Mouse (Mus musculus): ENCODE measurements at regions not wholly inside any gene's neighbourhood (a gene's known extent, or its start where the extent isn't known, plus 50 kb on each side); places are given as distances from the start of the nearest gene placed in this dataset.

- Histone ChIP-seq H3K4me1 (ENCODE audit: control insufficient read depth in 1 of 2, insufficient read depth in 2 of 2) (peaks cover 0 to 3% of the 10 kb centered on the region in 2 experiments; a peak in 1 of 4 replicates), H3K27me3 (replicated peaks) (no peaks in the 10 kb centered on the region), H3K9me3 (replicated peaks; ENCODE audit: low read length) (no peaks in the 10 kb centered on the region), H3K4me2 (ENCODE audit: insufficient read depth, low read depth, poor library complexity, severe bottlenecking) (no peak overlapping the region), H3K27ac (ENCODE audit: insufficient read depth, low read depth) (no peak overlapping the region), H3K9ac (ENCODE audit: insufficient read depth, low read depth) (no peak overlapping the region), H3K79me2 (replicated peaks; ENCODE audit: control insufficient read depth, extremely low read depth, insufficient read depth, poor library complexity, severe bottlenecking) (no peaks in the 10 kb centered on the region), H3K4me3 (replicated peaks in 1 of 3; ENCODE audit: low read depth in 2 of 3, low read length in 2 of 3, poor library complexity in 1 of 3) (no peak overlapping the region), H3K36me3 (replicated peaks in 1 of 2; ENCODE audit: control insufficient read depth in 1 of 2, insufficient read depth in 1 of 2, low read length in 1 of 2) (no peaks in the 10 kb centered on the region)
- dilution Hi-C loops (cut with MboI; ENCODE audit: extremely low pct_ligation_motif_present, extremely low pct_unique_long_range_greater_than_20kb, low sequenced_read_pairs) (no loop called here), in situ Hi-C loops (cut with MboI; ENCODE audit: low pct_ligation_motif_present, low pct_unique_long_range_greater_than_20kb, low sequenced_read_pairs) (no loop called here)
- no peak for TF ChIP-seq IRF4 (IDR thresholded peaks at IDR 0.05; ENCODE audit: low read depth, low read length)
- TF ChIP-seq CHD2 (IDR thresholded peaks at IDR 0.05; ENCODE audit: low read length), result no peak
- TF ChIP-seq TCF12 (IDR thresholded peaks at IDR 0.05; ENCODE audit: low read depth, low read length), result no peak
- DNase-seq (ENCODE audit: extremely low read depth), result no peak
These were observed 76.2 kb upstream of the Ncam1 start for GRCm38 (mm10) chr9:49874881-49875280.

- TF ChIP-seq PAX5 (IDR thresholded peaks at IDR 0.05; ENCODE audit: low read length) (no peak), MAFK (IDR thresholded peaks at IDR 0.05; ENCODE audit: insufficient replicate concordance, low read length) (no peak), ETS1 (conservative IDR thresholded peaks at IDR 0.05; ENCODE audit: low read depth, low read length) (no peak), IRF4 (IDR thresholded peaks at IDR 0.05; ENCODE audit: low read depth, low read length) (no peak)
- peaks cover 0 to 3% of the 10 kb centered on the region in 2 experiments; a peak in 1 of 4 replicates for H3K4me1 ChIP-seq (ENCODE audit: control insufficient read depth in 1 of 2, insufficient read depth in 2 of 2)
- H3K27ac ChIP-seq (ENCODE audit: insufficient read depth, low read depth), result no peak overlapping the region
- no peaks in the 10 kb centered on the region for H3K27me3 ChIP-seq (replicated peaks)
- H3K9ac ChIP-seq (ENCODE audit: insufficient read depth, low read depth), result no peak overlapping the region
- in situ Hi-C loops (cut with MboI; ENCODE audit: low pct_ligation_motif_present, low pct_unique_long_range_greater_than_20kb, low sequenced_read_pairs) (no loop called here), dilution Hi-C loops (cut with MboI; ENCODE audit: extremely low pct_ligation_motif_present, extremely low pct_unique_long_range_greater_than_20kb, low sequenced_read_pairs) (no loop called here)
- H3K79me2 ChIP-seq (replicated peaks; ENCODE audit: control insufficient read depth, extremely low read depth, insufficient read depth, poor library complexity, severe bottlenecking), result no peaks in the 10 kb centered on the region
- H3K4me3 ChIP-seq (replicated peaks in 1 of 3; ENCODE audit: low read depth in 2 of 3, low read length in 2 of 3, poor library complexity in 1 of 3), result no peak overlapping the region
- H3K36me3 ChIP-seq (replicated peaks in 1 of 2; ENCODE audit: control insufficient read depth in 1 of 2, insufficient read depth in 1 of 2, low read length in 1 of 2), result no peaks in the 10 kb centered on the region
- H3K4me2 ChIP-seq (ENCODE audit: insufficient read depth, low read depth, poor library complexity, severe bottlenecking), result no peak overlapping the region
- DNase-seq (ENCODE audit: extremely low read depth), result no peak
- H3K9me3 ChIP-seq (replicated peaks; ENCODE audit: low read length), result no peaks in the 10 kb centered on the region
These were observed 74.8 kb upstream of the Ncam1 start for GRCm38 (mm10) chr9:49873550-49873949.

- no peak overlapping the region for H3K4me3 ChIP-seq (replicated peaks in 1 of 3; ENCODE audit: low read depth in 2 of 3, low read length in 2 of 3, poor library complexity in 1 of 3)
- TF ChIP-seq MXI1 (IDR thresholded peaks at IDR 0.05; ENCODE audit: low read depth, low read length), result no peak
- no peak for TF ChIP-seq BHLHE40 (IDR thresholded peaks at IDR 0.05; ENCODE audit: low read depth, low read length)
- TF ChIP-seq ZMIZ1 (IDR thresholded peaks at IDR 0.05; ENCODE audit: low read depth, low read length), result no peak
- no peak for TF ChIP-seq POLR2A (IDR thresholded peaks at IDR 0.05; ENCODE audit: low read depth, low read length)
- TF ChIP-seq E2F4 (IDR thresholded peaks at IDR 0.05; ENCODE audit: insufficient replicate concordance, low read depth, low read length), result no peak
- no peak for TF ChIP-seq UBTF (IDR thresholded peaks at IDR 0.05; ENCODE audit: low read depth, low read length)
- TF ChIP-seq ZNF384 (IDR thresholded peaks at IDR 0.05; ENCODE audit: low read depth, low read length), result no peak
- no peak for TF ChIP-seq JUN (IDR thresholded peaks at IDR 0.05; ENCODE audit: insufficient read depth, low read depth, low read length)
- TF ChIP-seq PAX5 (IDR thresholded peaks at IDR 0.05; ENCODE audit: low read length), result no peak
- no peak for TF ChIP-seq ZC3H11A (IDR thresholded peaks at IDR 0.05; ENCODE audit: low read depth, low read length)
- TF ChIP-seq NELFE (IDR thresholded peaks at IDR 0.05; ENCODE audit: low read depth, low read length), result no peak
- no peak for TF ChIP-seq ELF1 (IDR thresholded peaks at IDR 0.05; ENCODE audit: low read depth, low read length)
- no peak for TF ChIP-seq USF2 (conservative IDR thresholded peaks at IDR 0.05; ENCODE audit: low read depth, low read length)
- TF ChIP-seq IRF4 (IDR thresholded peaks at IDR 0.05; ENCODE audit: low read depth, low read length), result no peak
- DNase-seq (ENCODE audit: extremely low read depth), result no peak
- no peaks in the 10 kb centered on the region for H3K79me2 ChIP-seq (replicated peaks; ENCODE audit: control insufficient read depth, extremely low read depth, insufficient read depth, poor library complexity, severe bottlenecking)
- 0 out of 4 replicates have a peak, but pooled peaks cover 0 to 2% of the 10 kb centered on the region in 2 experiments for H3K4me1 ChIP-seq (ENCODE audit: control insufficient read depth in 1 of 2, insufficient read depth in 2 of 2)
- no peaks in the 10 kb centered on the region for H3K9me3 ChIP-seq (replicated peaks; ENCODE audit: low read length)
- in situ Hi-C loops (cut with MboI; ENCODE audit: low pct_ligation_motif_present, low pct_unique_long_range_greater_than_20kb, low sequenced_read_pairs) (no loop called here), dilution Hi-C loops (cut with MboI; ENCODE audit: extremely low pct_ligation_motif_present, extremely low pct_unique_long_range_greater_than_20kb, low sequenced_read_pairs) (no loop called here)
- no peaks in the 10 kb centered on the region for H3K27me3 ChIP-seq (replicated peaks)
- H3K9ac ChIP-seq (ENCODE audit: insufficient read depth, low read depth), result no peak overlapping the region
- H3K27ac ChIP-seq (ENCODE audit: insufficient read depth, low read depth), result no peak overlapping the region
- H3K4me2 ChIP-seq (ENCODE audit: insufficient read depth, low read depth, poor library complexity, severe bottlenecking), result no peak overlapping the region
- no peaks in the 10 kb centered on the region for H3K36me3 ChIP-seq (replicated peaks in 1 of 2; ENCODE audit: control insufficient read depth in 1 of 2, insufficient read depth in 1 of 2, low read length in 1 of 2)
These were observed 52.8 kb upstream of the Ncam1 start for GRCm38 (mm10) chr9:49851522-49851921.

All from CH12.LX (cell line).